Mouse (Mus musculus): ENCODE data around the gene Dnah9. TPM values are rescaled to one million over a fixed set of nuclear protein-coding genes. Genes with fewer than 3 reads are reported as not detected.
A peak's percentile ranks its signal among the peaks of the same experiment; 100 is the strongest.

The Dnah9 gene
- polyA plus RNA-seq, 1 experiment from 2014 or later = 1.0 TPM

GRCm38 (mm10) chr11:65820280-65820679, 348.1 kb downstream of the Dnah9 start:
- ATAC-seq = peak; percentile 54
- no peaks in the 10 kb centered on the region for H3K9me3 ChIP-seq (replicated peaks; ENCODE audit: control insufficient read depth, low read length)
- H3K27me3 ChIP-seq (replicated peaks; ENCODE audit: control insufficient read depth, insufficient read depth, low read length) = no peaks in the 10 kb centered on the region
- no peak overlapping the region for H3K9ac ChIP-seq (ENCODE audit: low read length)
- 66% methylated on average over 5 of the region's 5 CpGs for WGBS
- peaks cover 42% of the 10 kb centered on the region for H3K36me3 ChIP-seq (ENCODE audit: control insufficient read depth, insufficient read depth, low read length)
- no peak overlapping the region for H3K27ac ChIP-seq (ENCODE audit: low read depth, low read length)
- no peak overlapping the region for H3K4me3 ChIP-seq (ENCODE audit: low read depth, low read length)
- H3K4me2 ChIP-seq (ENCODE audit: low read length) = no peak overlapping the region
- H3K4me1 ChIP-seq (ENCODE audit: control insufficient read depth, insufficient read depth, low read length) = peaks cover 3% of the 10 kb centered on the region; the same call in 1 of the 2 replicates
- peak; percentile 63 for DNase-seq (ENCODE audit: low spot score)

GRCm38 (mm10) chr11:65818193-65818592, 350.2 kb downstream of the Dnah9 start:
- no peak for DNase-seq (ENCODE audit: low spot score)
- peaks cover 42% of the 10 kb centered on the region for H3K36me3 ChIP-seq (ENCODE audit: control insufficient read depth, insufficient read depth, low read length)
- H3K9ac ChIP-seq (ENCODE audit: low read length) = no peak overlapping the region
- H3K4me2 ChIP-seq (ENCODE audit: low read length) = no peak overlapping the region
- WGBS = 90% methylated on average over 1 of the region's 1 CpGs
- no peaks in the 10 kb centered on the region for H3K27me3 ChIP-seq (replicated peaks; ENCODE audit: control insufficient read depth, insufficient read depth, low read length)
- H3K9me3 ChIP-seq (replicated peaks; ENCODE audit: control insufficient read depth, low read length) = no peaks in the 10 kb centered on the region
- peaks cover 3% of the 10 kb centered on the region; the same call in 1 of the 2 replicates for H3K4me1 ChIP-seq (ENCODE audit: control insufficient read depth, insufficient read depth, low read length)
- ATAC-seq = no peak
- no peak overlapping the region for H3K4me3 ChIP-seq (ENCODE audit: low read depth, low read length)
- H3K27ac ChIP-seq (ENCODE audit: low read depth, low read length) = no peak overlapping the region

GRCm38 (mm10) chr11:65816237-65816636, 352.1 kb downstream of the Dnah9 start:
- Histone ChIP-seq H3K9me3 (replicated peaks; ENCODE audit: control insufficient read depth, low read length) (no peaks in the 10 kb centered on the region), H3K36me3 (ENCODE audit: control insufficient read depth, insufficient read depth, low read length) (peaks cover 26% of the 10 kb centered on the region), H3K4me3 (ENCODE audit: low read depth, low read length) (no peak overlapping the region), H3K4me2 (ENCODE audit: low read length) (no peak overlapping the region), H3K27ac (ENCODE audit: low read depth, low read length) (peak overlapping the region; percentile 57; the same call in 1 of the 2 replicates), H3K9ac (ENCODE audit: low read length) (no peak overlapping the region), H3K4me1 (ENCODE audit: control insufficient read depth, insufficient read depth, low read length) (peaks cover 9% of the 10 kb centered on the region), H3K27me3 (replicated peaks; ENCODE audit: control insufficient read depth, insufficient read depth, low read length) (no peaks in the 10 kb centered on the region)
- 38% methylated on average over 6 of the region's 6 CpGs for WGBS
- peak; percentile 73 for ATAC-seq
- peak; percentile 81 for DNase-seq (ENCODE audit: low spot score)

- ATAC-seq = no peak
- Histone ChIP-seq H3K9me3 (replicated peaks; ENCODE audit: control insufficient read depth, low read length) (no peaks in the 10 kb centered on the region), H3K9ac (ENCODE audit: low read length) (no peak overlapping the region), H3K4me3 (ENCODE audit: low read depth, low read length) (no peak overlapping the region), H3K4me1 (ENCODE audit: control insufficient read depth, insufficient read depth, low read length) (peaks cover 9% of the 10 kb centered on the region), H3K36me3 (ENCODE audit: control insufficient read depth, insufficient read depth, low read length) (peaks cover 26% of the 10 kb centered on the region), H3K27ac (ENCODE audit: low read depth, low read length) (no peak overlapping the region), H3K27me3 (replicated peaks; ENCODE audit: control insufficient read depth, insufficient read depth, low read length) (no peaks in the 10 kb centered on the region), H3K4me2 (ENCODE audit: low read length) (no peak overlapping the region)
- WGBS = 85% methylated on average over 9 of the region's 9 CpGs
- no peak for DNase-seq (ENCODE audit: low spot score)
Observed at GRCm38 (mm10) chr11:65814381-65814780, 354.0 kb downstream of the Dnah9 start.

GRCm38 (mm10) chr11:65812088-65812487, 356.3 kb downstream of the Dnah9 start:
- H3K4me3 ChIP-seq (ENCODE audit: low read depth, low read length) = no peak overlapping the region
- H3K36me3 ChIP-seq (ENCODE audit: control insufficient read depth, insufficient read depth, low read length) = peaks cover 23% of the 10 kb centered on the region
- no peak for DNase-seq (ENCODE audit: low spot score)
- 20% methylated on average over 5 of the region's 5 CpGs for WGBS
- H3K27me3 ChIP-seq (replicated peaks; ENCODE audit: control insufficient read depth, insufficient read depth, low read length) = no peaks in the 10 kb centered on the region
- H3K9me3 ChIP-seq (replicated peaks; ENCODE audit: control insufficient read depth, low read length) = no peaks in the 10 kb centered on the region
- ATAC-seq = no peak
- H3K4me1 ChIP-seq (ENCODE audit: control insufficient read depth, insufficient read depth, low read length) = peaks cover 13% of the 10 kb centered on the region
- H3K9ac ChIP-seq (ENCODE audit: low read length) = no peak overlapping the region
- no peak overlapping the region for H3K27ac ChIP-seq (ENCODE audit: low read depth, low read length)
- no peak overlapping the region for H3K4me2 ChIP-seq (ENCODE audit: low read length)

GRCm38 (mm10) chr11:65807601-65808000, 360.8 kb downstream of the Dnah9 start:
- no peaks in the 10 kb centered on the region for H3K27me3 ChIP-seq (replicated peaks; ENCODE audit: control insufficient read depth, insufficient read depth, low read length)
- DNase-seq (ENCODE audit: low spot score) = no peak
- 46% methylated on average over 7 of the region's 7 CpGs for WGBS
- H3K36me3 ChIP-seq (ENCODE audit: control insufficient read depth, insufficient read depth, low read length) = no peaks in the 10 kb centered on the region
- peak overlapping the region; percentile 86 for H3K4me3 ChIP-seq (ENCODE audit: low read depth, low read length)
- H3K9me3 ChIP-seq (replicated peaks; ENCODE audit: control insufficient read depth, low read length) = no peaks in the 10 kb centered on the region
- ATAC-seq = peak; percentile 4; the same call in 1 of the 2 replicates
- H3K4me1 ChIP-seq (ENCODE audit: control insufficient read depth, insufficient read depth, low read length) = peaks cover 10% of the 10 kb centered on the region
- H3K27ac ChIP-seq (ENCODE audit: low read depth, low read length) = no peak overlapping the region
- H3K4me2 ChIP-seq (ENCODE audit: low read length) = peak overlapping the region; percentile 64
- peak overlapping the region; percentile 79 for H3K9ac ChIP-seq (ENCODE audit: low read length)

GRCm38 (mm10) chr11:65806909-65807504, 361.3 kb downstream of the Dnah9 start, which contains the start of gene Zkscan6:
TSS of gene Zkscan6 (plus strand) at chr11:65807175.
- ATAC-seq (peak; percentile 98), DNase-seq (ENCODE audit: low spot score) (peak; percentile 92)
- no peaks in the 10 kb centered on the region for H3K27me3 ChIP-seq (replicated peaks; ENCODE audit: control insufficient read depth, insufficient read depth, low read length)
- H3K9me3 ChIP-seq (replicated peaks; ENCODE audit: control insufficient read depth, low read length) = no peaks in the 10 kb centered on the region
- no peaks in the 10 kb centered on the region for H3K36me3 ChIP-seq (ENCODE audit: control insufficient read depth, insufficient read depth, low read length)
- H3K9ac ChIP-seq (ENCODE audit: low read length) = peak within 1 kb of the TSS; percentile 79
- peak within 1 kb of the TSS; percentile 86 for H3K4me3 ChIP-seq (ENCODE audit: low read depth, low read length)
- peaks cover 4% of the 10 kb centered on the region for H3K4me1 ChIP-seq (ENCODE audit: control insufficient read depth, insufficient read depth, low read length)
- WGBS = under 1% methylated on average over 54 of the region's 58 CpGs
- H3K4me2 ChIP-seq (ENCODE audit: low read length) = peak within 1 kb of the TSS; percentile 64
- peak within 1 kb of the TSS; percentile 55; the same call in 1 of the 2 replicates for H3K27ac ChIP-seq (ENCODE audit: low read depth, low read length)

GRCm38 (mm10) chr11:65806321-65806904, 361.9 kb downstream of the Dnah9 start:
- H3K4me2 ChIP-seq (ENCODE audit: low read length) = peak overlapping the region; percentile 64
- no peaks in the 10 kb centered on the region for H3K9me3 ChIP-seq (replicated peaks; ENCODE audit: control insufficient read depth, low read length)
- H3K4me1 ChIP-seq (ENCODE audit: control insufficient read depth, insufficient read depth, low read length) = peaks cover 4% of the 10 kb centered on the region
- peak overlapping the region; percentile 79 for H3K9ac ChIP-seq (ENCODE audit: low read length)
- H3K27ac ChIP-seq (ENCODE audit: low read depth, low read length) = no peak overlapping the region
- ATAC-seq = peak; percentile 10
- peak; percentile 38 for DNase-seq (ENCODE audit: low spot score)
- peak overlapping the region; percentile 86 for H3K4me3 ChIP-seq (ENCODE audit: low read depth, low read length)
- no peaks in the 10 kb centered on the region for H3K36me3 ChIP-seq (ENCODE audit: control insufficient read depth, insufficient read depth, low read length)
- WGBS = 2% methylated on average over 20 of the region's 20 CpGs
- H3K27me3 ChIP-seq (replicated peaks; ENCODE audit: control insufficient read depth, insufficient read depth, low read length) = no peaks in the 10 kb centered on the region

GRCm38 (mm10) chr11:65801899-65802298, 366.5 kb downstream of the Dnah9 start:
- Histone ChIP-seq H3K4me1 (ENCODE audit: control insufficient read depth, insufficient read depth, low read length) (no peaks in the 10 kb centered on the region), H3K36me3 (ENCODE audit: control insufficient read depth, insufficient read depth, low read length) (no peaks in the 10 kb centered on the region), H3K9ac (ENCODE audit: low read length) (no peak overlapping the region), H3K27me3 (replicated peaks; ENCODE audit: control insufficient read depth, insufficient read depth, low read length) (no peaks in the 10 kb centered on the region), H3K4me2 (ENCODE audit: low read length) (no peak overlapping the region), H3K9me3 (replicated peaks; ENCODE audit: control insufficient read depth, low read length) (no peaks in the 10 kb centered on the region), H3K27ac (ENCODE audit: low read depth, low read length) (no peak overlapping the region), H3K4me3 (ENCODE audit: low read depth, low read length) (no peak overlapping the region)
- ATAC-seq (no peak), DNase-seq (ENCODE audit: low spot score) (no peak)
- WGBS = 50% methylated on average over 3 of the region's 3 CpGs
